Mouse (Mus musculus) midbrain, embryonic 13.5 days (tissue): ENCODE measurements around the gene Wdr89. TPM values are rescaled to one million over a fixed set of nuclear protein-coding genes. Genes with fewer than 3 reads are reported as not detected.
A peak's percentile ranks its signal among the peaks of the same experiment; 100 is the strongest.

Experiments
- ATAC-seq: fragments of 200-750 bp; cut with Nextera tagmentation; 2 replicates; pipeline ENCODE4 v1.8.0; 2017; ENCODE audit warnings: mild to moderate bottlenecking, moderate TSS enrichment, moderate library complexity
- H3K27ac ChIP-seq: fragments of 300-500 bp; sonication (generic); 2 replicates; pipeline ENCODE4 v1.5.1; 2015; ENCODE audit warnings: inconsistent platforms, mild to moderate bottlenecking, moderate library complexity
- H3K27me3 ChIP-seq: fragments of 300-500 bp; sonication (generic); 2 replicates; pipeline ENCODE4 v1.6.1; 2015; ENCODE audit warnings: mild to moderate bottlenecking, inconsistent platforms
- H3K36me3 ChIP-seq: fragments of 300-500 bp; sonication (generic); 2 replicates; pipeline ENCODE4 v1.6.1; 2015; ENCODE audit warnings: mild to moderate bottlenecking, inconsistent platforms
- H3K4me1 ChIP-seq: fragments of 300-500 bp; sonication (generic); replicated peaks from 2 replicates; pipeline ENCODE4 v1.6.1; 2015; ENCODE audit warnings: inconsistent platforms
- H3K4me2 ChIP-seq: fragments of 300-500 bp; sonication (generic); replicated peaks from 2 replicates; pipeline ENCODE4 v1.6.1; 2015; ENCODE audit warnings: moderate library complexity, mild to moderate bottlenecking, inconsistent platforms
- H3K4me3 ChIP-seq: fragments of 300-500 bp; sonication (generic); replicated peaks from 2 replicates; pipeline ENCODE4 v1.5.1; 2015; ENCODE audit warnings: mild to moderate bottlenecking, inconsistent platforms
- H3K9ac ChIP-seq: fragments of 300-500 bp; sonication (generic); replicated peaks from 2 replicates; pipeline ENCODE4 v1.6.1; 2015; ENCODE audit warnings: mild to moderate bottlenecking, inconsistent platforms
- H3K9me3 ChIP-seq: fragments of 300-500 bp; sonication (generic); 2 replicates; pipeline ENCODE4 v1.6.1; 2016; ENCODE audit warnings: mild to moderate bottlenecking, inconsistent platforms
- WGBS: fragments of 180-500 bp; shearing (Covaris S2); methylation state at CpG from one replicate; pipeline ENCODE4 v1.1.7; 2015; 5-methylcytosine and 5-hydroxymethylcytosine counted together
- polyA plus RNA-seq: library from polyadenylated mRNA; unstranded; fragments of >200 nt; fragmentation: Nextera tagmentation; extraction: Ambion mirVana; gene quantifications from 2 replicates; pipeline ENCODE4 v1.2.1, GENCODE M21; 2015

The Wdr89 gene
- polyA plus RNA-seq, 1 experiment from 2014 or later, result 7.5 TPM

DNA sequence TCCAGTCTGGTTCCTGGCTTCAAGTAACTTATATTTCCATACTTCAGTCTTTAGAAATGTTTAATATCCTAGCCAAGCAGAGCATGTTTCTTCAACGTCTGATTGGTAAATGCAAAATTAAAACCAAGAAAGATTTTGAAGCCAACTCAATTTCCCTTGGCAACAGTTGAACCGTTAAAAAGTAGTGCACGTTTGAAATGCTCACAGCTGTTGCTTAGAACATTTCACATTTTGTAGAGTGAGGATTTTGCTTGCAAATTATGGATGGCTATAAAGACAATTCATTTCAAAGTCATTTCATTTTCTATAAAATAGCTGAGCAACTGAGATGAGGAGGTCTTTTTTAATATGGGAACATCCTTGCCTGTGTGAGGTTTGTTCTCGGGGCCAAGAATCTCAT, 71.6 kb downstream of the Wdr89 start:
- H3K27ac ChIP-seq, result no peak overlapping the region
- no peak overlapping the region for H3K9ac ChIP-seq
- no peak overlapping the region for H3K4me3 ChIP-seq
- WGBS, result 88% methylated on average over 4 of the region's 4 CpGs
- ATAC-seq, result no peak
- no peaks in the 10 kb centered on the region for H3K27me3 ChIP-seq
- no peak overlapping the region for H3K4me2 ChIP-seq
- H3K9me3 ChIP-seq, result no peaks in the 10 kb centered on the region
- H3K36me3 ChIP-seq, result peaks cover 4% of the 10 kb centered on the region; the same call in 1 of the 2 replicates
- H3K4me1 ChIP-seq, result peaks cover 23% of the 10 kb centered on the region

DNA sequence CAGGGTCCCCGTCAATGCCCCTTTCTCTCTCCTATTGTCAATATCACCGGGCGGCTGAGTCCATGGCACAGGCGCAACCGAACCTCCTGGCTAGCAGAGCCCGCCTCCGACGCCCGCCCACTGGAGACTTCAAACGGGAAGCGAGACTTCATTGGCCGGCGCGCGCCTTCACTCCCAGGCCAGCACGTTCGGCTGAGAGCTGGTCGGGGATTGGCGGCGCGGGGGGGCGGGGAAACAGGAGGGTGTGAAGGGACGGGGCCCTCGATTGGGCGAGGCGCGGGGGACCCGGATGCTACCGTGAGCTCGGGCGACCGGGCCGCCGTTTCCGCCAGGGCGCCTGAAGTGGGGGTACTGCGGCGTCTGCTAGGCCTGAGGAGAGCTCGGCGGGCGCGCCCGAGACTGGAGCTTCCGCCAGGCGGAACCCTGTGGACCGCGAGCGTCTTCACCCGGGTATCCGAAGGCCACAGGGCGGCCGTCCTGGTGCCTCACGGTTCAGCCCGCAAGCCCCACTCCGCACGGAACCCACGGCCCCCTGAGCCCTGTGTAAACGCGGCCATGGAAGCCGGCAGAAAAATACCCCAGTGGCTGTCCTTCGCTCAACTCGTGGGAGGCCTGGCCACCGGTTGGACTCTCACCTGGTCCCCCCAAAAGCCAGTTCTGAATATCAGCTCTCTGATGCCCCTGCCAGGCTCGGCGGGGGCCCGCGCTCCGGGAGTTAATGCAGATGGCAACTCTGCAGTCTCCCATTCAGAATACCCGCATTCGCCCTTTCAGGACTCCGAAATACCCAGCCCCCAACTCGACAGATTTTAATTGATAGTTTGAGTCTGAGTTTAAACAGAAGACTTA, 73.0 kb downstream of the Wdr89 start, which contains the start of gene Ppp2r5e:
Ppp2r5e (minus strand) TSS at position 92 of the 849 bp plus-strand sequence.
- WGBS, result under 1% methylated on average over 72 of the region's 72 CpGs
- Histone ChIP-seq H3K4me3 (peak within 1 kb of the TSS; percentile 100), H3K27ac (peak within 1 kb of the TSS; percentile 99), H3K9ac (peak within 1 kb of the TSS; percentile 99), H3K4me2 (peak within 1 kb of the TSS; percentile 86), H3K36me3 (peaks cover 11% of the 10 kb centered on the region), H3K9me3 (no peaks in the 10 kb centered on the region), H3K4me1 (peaks cover 24% of the 10 kb centered on the region), H3K27me3 (no peaks in the 10 kb centered on the region)
- ATAC-seq, result peak; percentile 99

DNA sequence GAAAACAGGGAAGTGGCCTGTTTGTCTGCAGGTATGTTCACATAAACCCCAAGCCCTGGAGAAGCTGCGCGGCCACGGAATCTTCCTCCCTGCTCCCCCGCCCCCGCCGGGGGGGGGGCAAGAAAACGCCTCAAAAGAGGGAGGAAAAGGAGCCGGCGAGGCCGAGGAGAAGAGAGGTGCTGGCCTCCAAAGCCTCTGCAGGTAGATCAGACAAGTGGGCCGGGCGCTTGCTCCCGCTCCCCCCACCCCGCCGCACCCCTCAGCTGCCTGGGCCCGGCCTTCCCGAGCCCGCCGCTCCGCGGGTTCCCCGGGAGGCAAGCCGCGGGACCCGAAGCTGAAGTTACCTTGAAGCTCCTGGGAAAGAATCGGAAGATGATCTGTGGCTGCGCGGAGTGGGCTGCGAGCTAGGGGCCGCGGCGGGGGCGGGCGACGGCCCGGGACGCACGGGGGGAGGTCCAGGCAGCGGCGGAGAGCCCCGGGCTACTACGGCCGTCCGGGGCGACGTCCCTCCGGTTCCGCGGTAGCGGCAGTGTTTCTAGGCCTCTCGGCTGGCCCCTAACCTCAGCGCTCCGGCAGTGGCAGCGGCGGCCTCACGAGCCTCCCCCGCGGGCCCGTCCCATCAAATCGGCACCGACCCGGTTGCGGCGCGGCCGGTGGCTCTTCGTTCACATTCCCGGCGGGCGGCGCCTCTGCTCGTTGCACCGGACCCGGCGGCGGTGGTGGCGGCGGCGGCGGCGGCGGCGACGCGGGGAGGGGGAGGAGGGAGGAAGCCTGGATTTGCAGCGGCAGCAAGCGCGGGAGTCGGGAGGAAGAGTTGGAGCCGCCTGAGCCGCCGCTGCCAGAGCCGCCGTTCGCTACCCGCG, 73.8 kb downstream of the Wdr89 start:
- WGBS, result under 1% methylated on average over 66 of the region's 97 CpGs
- H3K9ac ChIP-seq, result peak overlapping the region; percentile 99
- H3K4me1 ChIP-seq, result peaks cover 24% of the 10 kb centered on the region
- H3K4me2 ChIP-seq, result peak overlapping the region; percentile 86
- H3K36me3 ChIP-seq, result peaks cover 17% of the 10 kb centered on the region
- H3K27ac ChIP-seq, result peak overlapping the region; percentile 98
- no peaks in the 10 kb centered on the region for H3K27me3 ChIP-seq
- H3K9me3 ChIP-seq, result no peaks in the 10 kb centered on the region
- H3K4me3 ChIP-seq, result peak overlapping the region; percentile 100
- peak; percentile 25 for ATAC-seq

GRCm38 (mm10) chr12:75594404-75594803, 74.9 kb downstream of the Wdr89 start:
- WGBS, result 47% methylated on average over 5 of the region's 5 CpGs
- no peak for ATAC-seq
- H3K9me3 ChIP-seq, result no peaks in the 10 kb centered on the region

GRCm38 (mm10) chr12:75593817-75594216, 75.5 kb downstream of the Wdr89 start:
- Histone ChIP-seq H3K9me3 (no peaks in the 10 kb centered on the region), H3K4me3 (peak overlapping the region; percentile 100), H3K27me3 (no peaks in the 10 kb centered on the region), H3K4me1 (peaks cover 24% of the 10 kb centered on the region), H3K4me2 (peak overlapping the region; percentile 86), H3K9ac (peak overlapping the region; percentile 99), H3K36me3 (peaks cover 33% of the 10 kb centered on the region), H3K27ac (no peak overlapping the region)
- WGBS, result 72% methylated on average over 4 of the region's 4 CpGs
- ATAC-seq, result no peak

More at GRCm38 (mm10) chr12:75594404-75594803, 74.9 kb downstream of the Wdr89 start:
- Histone ChIP-seq H3K27ac (no peak overlapping the region), H3K9ac (peak overlapping the region; percentile 99), H3K36me3 (peaks cover 28% of the 10 kb centered on the region), H3K4me1 (peaks cover 24% of the 10 kb centered on the region), H3K4me3 (peak overlapping the region; percentile 100), H3K4me2 (peak overlapping the region; percentile 86), H3K27me3 (no peaks in the 10 kb centered on the region)

DNA sequence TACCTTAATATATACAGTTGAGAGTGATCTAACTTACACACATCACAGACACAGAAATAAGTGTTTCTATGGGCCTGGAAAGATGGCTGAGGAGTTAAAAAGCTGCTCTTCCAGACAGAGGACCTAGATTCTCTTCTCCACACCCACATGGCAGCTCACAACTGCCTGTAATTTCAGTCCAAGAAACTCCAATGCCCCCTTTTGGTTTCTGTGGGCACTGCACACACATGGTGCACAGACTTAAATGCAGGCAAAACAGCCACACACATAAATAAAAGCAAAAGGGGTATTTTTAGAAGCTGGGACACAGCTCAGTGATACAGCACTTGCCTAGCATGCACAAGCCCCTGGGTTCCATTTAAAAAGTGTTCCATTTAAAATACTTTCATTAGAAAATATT, 81.8 kb downstream of the Wdr89 start:
- Histone ChIP-seq H3K9ac (no peak overlapping the region), H3K4me1 (no peaks in the 10 kb centered on the region), H3K4me3 (no peak overlapping the region), H3K27me3 (no peaks in the 10 kb centered on the region), H3K4me2 (no peak overlapping the region), H3K9me3 (no peaks in the 10 kb centered on the region), H3K27ac (no peak overlapping the region), H3K36me3 (peaks cover 51% of the 10 kb centered on the region)
- ATAC-seq, result no peak

- 0 out of 2 replicates have a peak, but pooled peaks cover 3% of the 10 kb centered on the region for H3K9me3 ChIP-seq
- ATAC-seq, result no peak
These were observed 85.6 kb downstream of the Wdr89 start for GRCm38 (mm10) chr12:75583776-75584175.

More at GRCm38 (mm10) chr12:75583776-75584175, 85.6 kb downstream of the Wdr89 start:
- no peaks in the 10 kb centered on the region for H3K27me3 ChIP-seq
- 73% methylated on average over 3 of the region's 3 CpGs for WGBS
- H3K9ac ChIP-seq, result no peak overlapping the region
- H3K36me3 ChIP-seq, result peaks cover 30% of the 10 kb centered on the region
- 0 out of 2 replicates have a peak, but pooled peaks cover 3% of the 10 kb centered on the region for H3K4me1 ChIP-seq
- H3K4me2 ChIP-seq, result no peak overlapping the region
- no peak overlapping the region for H3K4me3 ChIP-seq
- H3K27ac ChIP-seq, result no peak overlapping the region

Other genes starting within 250 kb of the Wdr89 start
- gene Ppp2r5e, start 73.3 kb downstream of the Wdr89 start, polyA plus RNA-seq, result 21.4 TPM in 2 replicates
- gene Sgpp1, start 66.2 kb upstream of the Wdr89 start, polyA plus RNA-seq, result 6.9 and 7.9 TPM in 2 replicates
- 74.5 and 84.4 TPM in 2 replicates for gene Syne2, start 148.6 kb upstream of the Wdr89 start, polyA plus RNA-seq